ENCODE assay signal across 7 mouse cellular contexts in the genomic region with DNA sequence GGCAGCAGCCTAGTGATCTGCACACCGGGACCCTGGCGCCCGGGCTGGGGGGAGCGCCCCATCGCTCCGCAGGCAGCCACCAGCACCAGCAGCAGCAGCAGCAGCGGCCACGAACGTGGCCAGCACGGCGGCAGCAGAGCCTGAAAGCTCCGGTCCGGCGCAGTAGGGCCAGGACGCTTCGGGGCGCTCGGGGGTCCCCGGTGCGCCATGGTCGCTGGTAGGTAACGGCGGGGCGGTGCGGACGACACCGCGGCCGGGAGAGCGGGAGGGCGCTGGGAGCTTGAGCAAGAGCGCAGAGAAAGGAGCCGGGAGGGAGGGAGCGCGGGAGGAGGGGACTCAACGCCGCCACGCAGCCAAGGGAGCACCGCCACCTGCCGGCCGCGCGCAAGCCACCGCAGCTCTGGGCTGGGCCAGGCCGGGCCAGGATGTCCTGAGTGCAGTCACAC. TPM values are rescaled to one million over a fixed set of nuclear protein-coding genes. Genes with fewer than 3 reads are reported as not detected.
DNase-seq lines count a peak whose midpoint lies in the region; ATAC-seq and TF ChIP-seq lines count a peak whose summit lies in the region.

A gene (minus strand): TSS at position 303 of the 446 bp plus-strand sequence.

- peak within 1 kb of the TSS; percentile 49; the same call in 1 of the 2 replicates for H3K27ac ChIP-seq in embryonic facial prominence, embryonic 14.5 days (replicated peaks; ENCODE audit: low read depth, low read length)
- no peak within 1 kb of the TSS; the same call in 1 of the 2 replicates for H3K27ac ChIP-seq in limb, embryonic 14.5 days (replicated peaks; ENCODE audit: low read depth, low read length)
- H3K27ac ChIP-seq in midbrain, embryonic 16.5 days (ENCODE audit: low read length): peak within 1 kb of the TSS; percentile 53

- peaks cover 6% of the 10 kb centered on the region; the same call in 1 of the 2 replicates for H3K27me3 ChIP-seq in embryonic facial prominence, embryonic 14.5 days (replicated peaks; ENCODE audit: control insufficient read depth, insufficient read depth, low read length)
- no peaks in the 10 kb centered on the region for H3K27me3 ChIP-seq in limb, embryonic 14.5 days (ENCODE audit: control insufficient read depth, insufficient read depth, low read length)
- H3K27me3 ChIP-seq in midbrain, embryonic 16.5 days (ENCODE audit: control insufficient read depth, insufficient read depth, low read depth, low read length): no peaks in the 10 kb centered on the region

- ATAC-seq in embryonic facial prominence, embryonic 14.5 days (ENCODE audit: low read depth): peak; percentile 86
- ATAC-seq in limb, embryonic 14.5 days (ENCODE audit: low FRiP score, low read depth): peak; percentile 88
- ATAC-seq in midbrain, embryonic 16.5 days: peak; percentile 91

- peaks cover 13% of the 10 kb centered on the region for H3K4me1 ChIP-seq in embryonic facial prominence, embryonic 14.5 days (ENCODE audit: control insufficient read depth, insufficient read depth, low read length)
- peaks cover 17% of the 10 kb centered on the region for H3K4me1 ChIP-seq in limb, embryonic 14.5 days (ENCODE audit: control insufficient read depth, insufficient read depth, low read length)
- H3K4me1 ChIP-seq in midbrain, embryonic 16.5 days (ENCODE audit: control insufficient read depth, insufficient read depth, low read length): peaks cover 21% of the 10 kb centered on the region; the same call in 1 of the 2 replicates

- no peaks in the 10 kb centered on the region for H3K9me3 ChIP-seq in embryonic facial prominence, embryonic 14.5 days (ENCODE audit: control insufficient read depth, low read length)
- no peaks in the 10 kb centered on the region for H3K9me3 ChIP-seq in limb, embryonic 14.5 days (ENCODE audit: control insufficient read depth, low read length)
- no peaks in the 10 kb centered on the region for H3K9me3 ChIP-seq in midbrain, embryonic 16.5 days (replicated peaks; ENCODE audit: control insufficient read depth, low read length, poor library complexity, severe bottlenecking)

- no peaks in the 10 kb centered on the region for H3K36me3 ChIP-seq in embryonic facial prominence, embryonic 14.5 days (ENCODE audit: control insufficient read depth, insufficient read depth, low read length)
- no peaks in the 10 kb centered on the region for H3K36me3 ChIP-seq in limb, embryonic 14.5 days (ENCODE audit: control insufficient read depth, insufficient read depth, low read length)
- no peaks in the 10 kb centered on the region for H3K36me3 ChIP-seq in midbrain, embryonic 16.5 days (ENCODE audit: control insufficient read depth, insufficient read depth, low read length)

- H3K4me3 ChIP-seq in embryonic facial prominence, embryonic 14.5 days (ENCODE audit: low read depth, low read length): peak within 1 kb of the TSS; percentile 79
- peak within 1 kb of the TSS; percentile 85 for H3K4me3 ChIP-seq in limb, embryonic 14.5 days (replicated peaks; ENCODE audit: low read length)
- peak within 1 kb of the TSS; percentile 70 for H3K4me3 ChIP-seq in midbrain, embryonic 16.5 days (ENCODE audit: low read depth, low read length)

- DNase-seq in adrenal gland, postnatal 36 days: peak; percentile 90 to 92
- DNase-seq in embryonic facial prominence, embryonic 14.5 days (ENCODE audit: low spot score): peak; percentile 91
- DNase-seq in heart, adult 9 months (ENCODE audit: low spot score in 2 of 2): peak; percentile 53 to 82
- peak; percentile 76 for DNase-seq in kidney, adult 9 months
- DNase-seq in limb, embryonic 14.5 days (ENCODE audit: low spot score): peak; percentile 83
- DNase-seq in spleen, postnatal 10 days (ENCODE audit: low spot score in 2 of 2): peak; percentile 51 to 78

- TF ChIP-seq POLR2A in limb, embryonic 14.5 days (IDR thresholded peaks at IDR 0.05; ENCODE audit: borderline replicate concordance, extremely low read depth, insufficient read depth, insufficient read length): no peak

- WGBS in embryonic facial prominence, embryonic 14.5 days: 1% methylated on average over 13 of the region's 45 CpGs
- under 1% methylated on average over 23 of the region's 45 CpGs for WGBS in limb, embryonic 14.5 days
- whole genome bisulfite sequencing in midbrain, embryonic 16.5 days: 0% methylated on average over 29 of the region's 45 CpGs

- peak within 1 kb of the TSS; percentile 98 for H3K4me2 ChIP-seq in embryonic facial prominence, embryonic 14.5 days (ENCODE audit: low read depth, low read length)
- H3K4me2 ChIP-seq in limb, embryonic 14.5 days (replicated peaks; ENCODE audit: low read depth, low read length, severe bottlenecking): peak within 1 kb of the TSS; percentile 99
- H3K4me2 ChIP-seq in midbrain, embryonic 16.5 days (ENCODE audit: low read length): peak within 1 kb of the TSS; percentile 86

- peak within 1 kb of the TSS; percentile 82 for H3K9ac ChIP-seq in embryonic facial prominence, embryonic 14.5 days (ENCODE audit: low read depth, low read length)
- peak within 1 kb of the TSS; percentile 81 for H3K9ac ChIP-seq in limb, embryonic 14.5 days (ENCODE audit: low read depth, low read length, severe bottlenecking)
- peak within 1 kb of the TSS; percentile 82 for H3K9ac ChIP-seq in midbrain, embryonic 16.5 days (ENCODE audit: low read depth, low read length)

RNA-seq across cellular contexts. Expression of the gene that starts here (rescaled TPM):
- 10 to 100 TPM; 13.9 to 24.5 TPM for total RNA-seq in adrenal gland, postnatal 36 days (2021)
- polyA plus RNA-seq in embryonic facial prominence, embryonic 14.5 days (2014; fragmentation: Nextera tagmentation; extraction: Ambion mirVana): 21.6 and 22.5 TPM in 2 replicates
- 34.4 and 43.6 TPM in 2 replicates for polyA plus RNA-seq in limb, embryonic 14.5 days (2012; rRNA removed)
- 25.4 and 26.8 TPM in 2 replicates for polyA plus RNA-seq in limb, embryonic 14.5 days (2014; fragmentation: Nextera tagmentation; extraction: Ambion mirVana)
- 21.3 and 22.7 TPM in 2 replicates for polyA plus RNA-seq in midbrain, embryonic 16.5 days (2015; fragmentation: Nextera tagmentation; extraction: Ambion mirVana)
